Mouse (Mus musculus) limb, embryonic 13.5 days (tissue): ENCODE data around the gene Rap1gap. TPM values are rescaled to one million over a fixed set of nuclear protein-coding genes. Genes with fewer than 3 reads are reported as not detected.

Source experiments
- ATAC-seq: fragments of 200-750 bp; cut with Nextera tagmentation; 2 replicates; pipeline ENCODE4 v1.8.0; 2017; ENCODE audit warnings: low read depth, moderate number of reproducible peaks, moderate TSS enrichment; ENCODE audit not compliant: low FRiP score
- H3K27ac ChIP-seq: fragments of 300-500 bp; sonication (generic); 2 replicates; pipeline ENCODE4 v1.5.1; 2015; ENCODE audit warnings: inconsistent platforms, mild to moderate bottlenecking, moderate library complexity
- H3K27me3 ChIP-seq: fragments of 300-500 bp; sonication (generic); 2 replicates; pipeline ENCODE4 v1.6.1; 2015; ENCODE audit warnings: mild to moderate bottlenecking, inconsistent platforms
- H3K36me3 ChIP-seq: fragments of 300-500 bp; sonication (generic); 2 replicates; pipeline ENCODE4 v1.6.1; 2015; ENCODE audit warnings: inconsistent platforms, mild to moderate bottlenecking, moderate library complexity
- H3K4me1 ChIP-seq: fragments of 300-500 bp; sonication (generic); 2 replicates; pipeline ENCODE4 v1.6.1; 2015; ENCODE audit warnings: inconsistent platforms
- H3K4me2 ChIP-seq: fragments of 300-500 bp; sonication (generic); replicated peaks from 2 replicates; pipeline ENCODE4 v1.6.1; 2015; ENCODE audit warnings: inconsistent platforms, mild to moderate bottlenecking, moderate library complexity
- H3K4me3 ChIP-seq: fragments of 300-500 bp; sonication (generic); 2 replicates; pipeline ENCODE4 v1.5.1; 2015; ENCODE audit warnings: moderate library complexity, mild to moderate bottlenecking, inconsistent platforms
- H3K9ac ChIP-seq: fragments of 300-500 bp; sonication (generic); 2 replicates; pipeline ENCODE4 v1.6.1; 2015; ENCODE audit warnings: mild to moderate bottlenecking, inconsistent platforms
- H3K9me3 ChIP-seq: fragments of 300-500 bp; sonication (generic); 2 replicates; pipeline ENCODE4 v1.6.1; 2016; ENCODE audit warnings: inconsistent platforms
- whole genome bisulfite sequencing: fragments of 180-500 bp; shearing (Covaris S2); methylation state at CpG from one replicate; pipeline ENCODE4 v1.1.7; 2015; 5-methylcytosine and 5-hydroxymethylcytosine counted together
- polyA plus RNA-seq: library from polyadenylated mRNA; unstranded; fragments of >200 nt; fragmentation: Nextera tagmentation; extraction: Ambion mirVana; gene quantifications from 2 replicates; pipeline ENCODE4 v1.2.1, GENCODE M21; 2015

Gene Rap1gap
- polyA plus RNA-seq, 1 experiment from 2014 or later: 10.7 TPM

DNA sequence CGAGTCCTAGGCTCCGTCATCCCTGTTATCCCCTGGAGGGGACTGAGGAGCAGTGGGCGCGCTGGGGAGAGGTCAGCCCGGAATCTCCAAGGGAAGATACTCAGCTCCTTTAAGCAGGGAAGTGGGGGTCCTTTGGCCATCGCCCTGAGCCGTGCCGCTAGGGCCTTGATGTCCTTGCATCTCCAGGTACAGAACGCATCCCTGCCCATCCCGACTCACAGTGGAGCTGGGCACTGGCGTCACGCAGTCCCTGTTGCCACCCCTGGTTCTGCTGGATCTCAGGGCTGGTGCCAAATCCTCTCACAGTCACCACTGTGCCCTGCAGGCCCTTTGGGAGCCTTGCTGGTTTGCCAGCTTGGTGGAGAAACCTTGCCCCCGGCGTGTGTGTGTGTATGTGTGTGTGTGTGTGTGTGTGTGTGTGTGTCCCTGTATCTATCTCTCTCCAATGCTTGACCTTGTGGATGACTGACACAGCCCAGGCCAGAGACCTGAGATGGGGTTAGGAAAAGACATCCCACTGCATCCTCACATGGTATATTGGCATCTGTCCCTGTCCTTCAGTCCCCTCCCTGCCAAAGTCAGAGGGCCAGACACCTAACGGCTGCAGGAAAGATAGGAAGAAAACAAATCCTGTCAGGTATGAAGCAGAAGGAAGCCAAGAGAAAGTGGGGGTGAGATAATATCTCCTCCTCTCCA is 602 bp downstream of the Rap1gap start:
- Histone ChIP-seq H3K9ac (peak overlapping the region; percentile 74), H3K9me3 (no peaks in the 10 kb centered on the region), H3K4me2 (peak overlapping the region; percentile 95), H3K4me3 (peak overlapping the region; percentile 58), H3K36me3 (no peaks in the 10 kb centered on the region), H3K4me1 (peaks cover 11% of the 10 kb centered on the region), H3K27ac (no peak overlapping the region), H3K27me3 (peaks cover 58% of the 10 kb centered on the region)
- ATAC-seq: 0 out of 2 replicates have a peak, but pooled peaks have one; percentile 49
- WGBS: 13% methylated on average over 15 of the region's 15 CpGs

DNA sequence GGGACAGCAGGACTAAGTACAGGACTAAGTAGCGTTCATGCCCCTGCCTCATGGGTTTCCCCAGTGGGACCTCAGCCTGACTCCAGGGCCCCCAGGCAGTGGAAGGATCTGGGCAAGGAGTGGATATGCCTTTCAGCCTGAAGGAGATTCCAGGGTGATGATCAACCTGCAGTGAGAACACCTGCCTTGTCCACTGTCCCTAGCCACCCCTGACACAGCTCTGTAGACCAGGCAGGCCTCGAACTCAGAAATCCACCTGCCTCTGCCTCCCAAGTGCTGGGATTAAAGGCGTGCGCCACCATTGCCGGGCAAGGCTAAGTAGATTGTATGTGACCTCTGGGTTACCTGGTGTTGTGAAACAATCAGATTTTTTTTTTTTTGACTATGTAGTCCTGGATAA is 1.3 kb downstream of the Rap1gap start:
- Histone ChIP-seq H3K27ac (no peak overlapping the region), H3K4me1 (peaks cover 11% of the 10 kb centered on the region), H3K27me3 (peaks cover 58% of the 10 kb centered on the region), H3K36me3 (no peaks in the 10 kb centered on the region), H3K4me3 (no peak overlapping the region), H3K4me2 (no peak overlapping the region), H3K9me3 (no peaks in the 10 kb centered on the region), H3K9ac (no peak overlapping the region)
- ATAC-seq: no peak
- WGBS: 88% methylated on average over 5 of the region's 5 CpGs

DNA sequence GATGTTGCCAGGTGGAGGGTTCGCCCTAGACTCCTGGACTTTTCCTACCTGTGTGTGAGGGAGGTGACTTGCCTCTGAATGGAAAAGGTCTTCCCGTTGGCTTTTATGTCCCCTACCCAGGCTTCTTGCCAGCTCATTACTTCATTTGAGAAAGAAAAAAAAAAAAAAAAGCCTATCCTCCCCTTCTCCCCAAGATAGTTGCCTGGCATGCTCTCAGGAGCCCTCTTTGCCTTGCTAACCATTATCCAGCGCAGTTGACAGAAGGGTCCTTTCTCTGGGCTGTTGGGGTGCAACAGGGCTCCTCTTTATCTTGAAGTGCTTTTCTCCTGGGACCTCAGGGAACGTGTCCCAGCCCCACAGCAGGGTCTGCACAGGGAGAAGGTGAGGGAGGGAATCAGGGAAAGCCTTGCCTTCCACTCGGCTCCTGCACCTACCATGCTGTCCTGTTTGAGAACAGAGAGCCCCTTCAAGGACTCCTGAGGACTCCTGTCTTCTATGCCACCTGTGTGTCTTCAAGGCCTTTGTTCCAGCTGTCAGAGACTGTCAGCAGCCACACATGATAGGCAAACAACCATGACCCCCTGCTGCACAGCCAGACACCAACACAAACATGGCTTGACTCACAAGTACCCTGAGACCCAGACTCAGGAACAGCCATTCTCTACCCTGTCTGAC is 1.9 kb downstream of the Rap1gap start:
- H3K36me3 ChIP-seq: no peaks in the 10 kb centered on the region
- no peak for ATAC-seq
- H3K4me1 ChIP-seq: peaks cover 11% of the 10 kb centered on the region
- WGBS: 70% methylated on average over 5 of the region's 5 CpGs
- H3K27me3 ChIP-seq: peaks cover 58% of the 10 kb centered on the region
- no peak overlapping the region for H3K9ac ChIP-seq
- no peak overlapping the region for H3K4me3 ChIP-seq
- H3K4me2 ChIP-seq: no peak overlapping the region
- H3K9me3 ChIP-seq: no peaks in the 10 kb centered on the region
- H3K27ac ChIP-seq: no peak overlapping the region

DNA sequence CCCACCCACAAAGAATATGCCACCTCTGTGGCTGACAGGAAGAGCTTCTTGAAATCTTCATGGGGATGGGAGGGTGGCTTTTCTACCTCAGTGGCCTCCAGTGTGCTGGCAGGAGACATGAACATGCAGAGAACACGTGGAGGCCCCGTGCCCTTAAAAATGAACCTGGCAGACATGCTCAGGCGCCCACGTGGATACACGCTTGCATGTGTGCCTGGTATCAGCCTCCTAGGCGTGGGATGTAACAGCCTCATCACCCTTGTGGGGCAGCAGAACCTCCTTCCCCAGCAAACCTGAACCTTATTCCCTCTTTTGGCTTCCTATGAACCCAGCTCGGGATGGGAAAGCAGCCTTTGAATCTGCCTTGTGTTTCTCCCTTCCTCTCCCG is 2.4 kb downstream of the Rap1gap start:
- Histone ChIP-seq H3K9ac (no peak overlapping the region), H3K27me3 (peaks cover 58% of the 10 kb centered on the region), H3K9me3 (no peaks in the 10 kb centered on the region), H3K4me2 (no peak overlapping the region), H3K27ac (no peak overlapping the region), H3K36me3 (no peaks in the 10 kb centered on the region), H3K4me3 (no peak overlapping the region), H3K4me1 (peaks cover 11% of the 10 kb centered on the region)
- ATAC-seq: no peak
- WGBS: 69% methylated on average over 8 of the region's 8 CpGs

DNA sequence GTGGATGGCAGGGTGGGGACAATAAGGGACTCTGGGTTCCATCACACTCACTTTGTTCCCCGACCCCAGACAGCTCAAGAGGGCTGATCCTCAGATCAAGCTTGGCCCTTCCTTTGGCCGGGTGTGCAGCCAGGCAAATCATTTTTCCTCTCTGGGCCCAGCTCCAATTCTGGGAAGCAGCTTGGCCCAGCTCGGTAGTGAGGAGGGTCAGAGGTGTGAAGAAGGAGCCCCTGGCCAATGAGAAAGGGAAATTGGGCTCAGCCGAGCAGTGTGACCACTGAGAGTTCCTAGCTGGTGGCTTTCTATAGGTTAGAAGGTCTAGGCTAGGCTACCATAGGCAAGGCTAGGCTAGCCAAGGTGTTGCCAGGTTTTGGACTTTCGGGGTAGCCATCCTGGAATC is 3.2 kb downstream of the Rap1gap start:
- Histone ChIP-seq H3K4me1 (peaks cover 11% of the 10 kb centered on the region), H3K36me3 (no peaks in the 10 kb centered on the region), H3K9me3 (no peaks in the 10 kb centered on the region), H3K4me3 (no peak overlapping the region), H3K27ac (no peak overlapping the region), H3K9ac (no peak overlapping the region), H3K27me3 (peaks cover 59% of the 10 kb centered on the region), H3K4me2 (no peak overlapping the region)
- WGBS: 56% methylated on average over 5 of the region's 5 CpGs
- no peak for ATAC-seq

DNA sequence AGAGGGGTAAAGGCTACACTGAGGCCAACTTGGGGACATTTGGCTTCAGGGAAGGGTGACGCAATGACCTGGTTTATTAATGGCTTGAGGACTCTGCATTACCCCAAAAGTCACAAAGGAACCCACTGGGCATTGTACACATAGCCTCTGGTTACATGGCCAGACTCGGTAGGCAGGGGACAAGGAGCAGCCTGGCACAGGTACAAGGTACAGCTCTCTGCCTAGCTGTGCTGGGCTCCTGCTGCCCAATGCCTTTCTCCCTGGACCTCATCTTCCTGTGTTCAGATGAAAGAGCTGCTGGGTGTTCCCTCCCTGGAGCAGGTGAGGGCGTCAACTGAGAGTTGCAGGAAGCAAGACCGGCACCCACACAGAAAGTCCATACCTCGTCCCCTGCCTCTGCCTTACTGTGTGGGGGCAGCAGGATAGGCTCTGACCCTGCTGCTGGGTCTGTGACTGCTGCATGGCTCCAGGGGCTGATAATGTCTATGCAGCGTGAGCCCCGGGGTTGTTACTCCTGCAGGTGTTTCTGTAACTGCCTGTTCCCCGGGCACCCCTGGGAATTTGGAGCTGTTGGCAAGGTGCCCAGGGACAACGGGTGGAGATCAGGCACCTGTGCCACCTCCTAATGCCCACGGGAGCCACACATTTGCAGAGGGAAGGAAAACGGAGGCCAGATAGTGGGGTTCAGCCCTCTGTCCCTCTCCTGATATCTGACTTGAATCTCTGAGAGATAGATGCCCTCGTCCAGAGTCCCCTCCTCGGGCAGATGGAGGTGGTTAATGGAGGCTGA is 7.4 kb downstream of the Rap1gap start:
- Histone ChIP-seq H3K27ac (no peak overlapping the region), H3K9me3 (no peaks in the 10 kb centered on the region), H3K4me1 (no peaks in the 10 kb centered on the region), H3K4me2 (no peak overlapping the region), H3K4me3 (no peak overlapping the region), H3K36me3 (no peaks in the 10 kb centered on the region), H3K27me3 (peaks cover 25% of the 10 kb centered on the region), H3K9ac (no peak overlapping the region)
- 65% methylated on average over 13 of the region's 13 CpGs for WGBS
- no peak for ATAC-seq

DNA sequence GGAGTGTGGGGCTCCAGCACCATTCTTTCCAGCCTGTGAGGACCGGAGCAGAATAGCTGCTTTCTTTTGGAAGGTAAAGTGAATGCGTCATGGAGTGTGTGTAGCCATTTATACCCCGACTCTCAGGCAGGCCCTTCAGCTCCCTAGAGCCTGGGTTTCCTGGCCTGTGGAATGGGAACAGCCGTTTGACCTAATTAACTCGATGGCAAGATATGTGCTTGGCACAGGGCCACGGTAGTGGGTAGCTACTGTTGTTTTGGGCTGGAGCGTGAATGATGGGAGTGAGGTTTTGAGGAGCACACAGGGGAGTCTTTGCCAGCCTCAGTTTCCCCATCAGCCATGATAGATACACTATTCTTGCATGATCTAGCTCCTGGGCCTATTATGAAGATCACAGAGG is 11.0 kb downstream of the Rap1gap start:
- WGBS: 70% methylated on average over 7 of the region's 7 CpGs
- peaks cover 43% of the 10 kb centered on the region for H3K27me3 ChIP-seq
- H3K4me2 ChIP-seq: no peak overlapping the region
- H3K9me3 ChIP-seq: no peaks in the 10 kb centered on the region
- H3K9ac ChIP-seq: no peak overlapping the region
- 0 out of 2 replicates have a peak, but pooled peaks cover 3% of the 10 kb centered on the region for H3K4me1 ChIP-seq
- H3K27ac ChIP-seq: no peak overlapping the region
- H3K36me3 ChIP-seq: no peaks in the 10 kb centered on the region
- ATAC-seq: no peak
- no peak overlapping the region for H3K4me3 ChIP-seq

DNA sequence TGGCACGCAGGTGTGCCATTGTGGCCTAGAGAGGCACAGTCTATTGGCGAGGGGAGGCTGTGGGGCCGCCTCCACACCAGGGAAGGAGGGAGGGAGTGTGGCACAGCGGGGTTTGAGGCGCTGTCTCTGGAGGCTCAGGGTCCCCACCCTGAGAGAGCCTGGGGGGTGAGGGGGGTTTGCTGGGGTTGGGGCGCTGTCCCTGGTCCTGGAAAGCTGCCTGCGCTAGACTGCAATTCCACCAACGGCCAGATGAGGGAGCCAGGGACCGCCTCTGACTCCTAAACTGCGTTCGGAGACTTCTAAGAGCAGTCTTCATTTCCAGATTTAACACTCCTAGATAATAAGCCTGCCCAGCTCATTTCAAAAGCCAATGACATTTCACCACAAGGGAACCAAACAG is 11.5 kb downstream of the Rap1gap start:
- Histone ChIP-seq H3K9ac (no peak overlapping the region), H3K4me3 (no peak overlapping the region), H3K9me3 (no peaks in the 10 kb centered on the region), H3K27me3 (peaks cover 48% of the 10 kb centered on the region), H3K27ac (no peak overlapping the region), H3K4me1 (peaks cover 8% of the 10 kb centered on the region; the same call in 1 of the 2 replicates), H3K36me3 (no peaks in the 10 kb centered on the region), H3K4me2 (no peak overlapping the region)
- ATAC-seq: no peak; the same call in 1 of the 2 replicates
- 10% methylated on average over 11 of the region's 11 CpGs for WGBS

DNA sequence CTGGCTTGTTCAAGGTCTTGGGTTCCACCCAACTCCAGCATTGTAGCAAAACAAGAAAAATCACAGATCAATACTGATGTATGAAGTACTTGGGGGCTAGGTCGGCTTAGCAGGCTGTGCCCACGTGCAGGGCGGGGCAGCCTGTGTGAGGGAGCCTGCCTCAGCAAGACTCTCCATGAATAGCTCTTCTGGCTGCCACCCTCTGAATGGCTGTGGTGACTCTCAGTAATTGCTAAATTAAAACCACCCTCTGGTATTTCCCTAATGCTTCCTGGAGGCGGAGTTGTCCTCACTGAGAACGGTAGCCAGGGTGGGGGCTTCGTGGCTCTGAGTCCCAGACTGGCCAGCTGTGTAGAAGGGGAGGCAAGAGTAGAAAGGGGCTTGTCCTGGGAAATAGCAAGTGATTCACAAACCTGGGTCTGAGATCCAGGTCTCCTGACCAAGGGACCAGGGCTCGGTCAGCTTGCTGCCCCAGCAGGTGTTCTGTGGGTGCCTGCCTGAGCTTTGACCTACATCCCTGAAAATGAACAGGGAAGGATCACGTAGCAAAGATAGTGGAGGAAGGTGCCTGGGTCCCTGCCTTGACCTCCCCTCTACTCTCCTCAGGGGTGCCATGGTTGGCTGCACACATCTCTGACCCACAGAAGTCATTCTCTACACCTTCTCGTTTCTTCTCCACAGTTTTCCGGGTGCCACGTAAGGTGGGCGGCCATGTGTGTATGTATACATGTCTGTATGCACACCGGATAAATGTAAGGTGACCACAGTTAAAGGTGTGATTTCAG is 12.4 kb downstream of the Rap1gap start:
- Histone ChIP-seq H3K4me2 (no peak overlapping the region), H3K36me3 (no peaks in the 10 kb centered on the region), H3K4me1 (peaks cover 15% of the 10 kb centered on the region), H3K4me3 (no peak overlapping the region), H3K9me3 (no peaks in the 10 kb centered on the region), H3K27ac (no peak overlapping the region), H3K9ac (no peak overlapping the region), H3K27me3 (peaks cover 56% of the 10 kb centered on the region)
- WGBS: 58% methylated on average over 13 of the region's 13 CpGs
- ATAC-seq: no peak

DNA sequence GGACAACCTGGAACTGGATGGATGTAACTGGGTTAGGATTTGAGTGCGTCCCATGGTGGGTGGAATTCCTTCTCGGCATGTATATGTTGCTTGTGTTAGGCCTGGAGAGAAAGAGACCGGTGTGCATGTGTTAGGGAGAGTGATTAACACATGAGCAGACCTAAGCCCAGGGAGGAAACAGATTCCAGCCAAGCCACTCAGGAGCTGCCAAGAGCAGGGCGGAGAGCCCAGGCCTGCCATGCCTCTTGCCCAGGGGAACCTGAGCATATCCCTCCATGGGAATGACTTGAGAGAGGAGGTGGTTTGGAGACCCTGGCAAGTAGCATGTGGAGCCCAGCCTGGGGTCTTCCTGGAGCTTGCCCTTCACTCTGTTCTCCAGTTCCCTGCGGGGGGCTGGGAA is 13.4 kb downstream of the Rap1gap start:
- Histone ChIP-seq H3K4me1 (peaks cover 15% of the 10 kb centered on the region), H3K27ac (no peak overlapping the region), H3K4me2 (no peak overlapping the region), H3K36me3 (no peaks in the 10 kb centered on the region), H3K4me3 (no peak overlapping the region), H3K27me3 (peaks cover 61% of the 10 kb centered on the region), H3K9me3 (no peaks in the 10 kb centered on the region), H3K9ac (no peak overlapping the region)
- 75% methylated on average over 5 of the region's 5 CpGs for WGBS
- ATAC-seq: no peak

DNA sequence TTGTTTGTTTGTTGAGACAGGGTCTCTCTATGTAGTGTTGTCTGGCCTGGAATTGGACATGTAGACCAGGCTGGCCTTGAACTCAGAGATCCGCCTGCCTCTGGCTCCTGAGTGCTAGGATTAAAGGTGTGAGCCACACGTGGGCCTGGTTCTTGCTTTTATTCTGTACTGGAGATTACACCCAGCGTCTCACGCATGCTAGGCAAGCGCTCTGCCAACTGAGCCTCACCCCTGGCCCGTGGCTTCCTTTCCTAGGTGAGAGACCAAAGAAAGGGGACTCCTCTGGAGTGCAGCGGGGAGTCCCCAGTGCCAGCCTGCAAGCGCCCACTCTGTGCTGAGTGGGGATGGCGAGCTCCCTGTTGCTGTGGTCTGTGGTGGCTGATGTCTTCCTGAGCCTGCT is 14.0 kb downstream of the Rap1gap start:
- ATAC-seq: no peak
- H3K4me1 ChIP-seq: peaks cover 15% of the 10 kb centered on the region
- H3K27me3 ChIP-seq: peaks cover 68% of the 10 kb centered on the region
- no peak overlapping the region for H3K27ac ChIP-seq
- no peaks in the 10 kb centered on the region for H3K9me3 ChIP-seq
- no peak overlapping the region for H3K4me3 ChIP-seq
- no peak overlapping the region for H3K9ac ChIP-seq
- no peak overlapping the region for H3K4me2 ChIP-seq
- WGBS: 73% methylated on average over 9 of the region's 9 CpGs
- H3K36me3 ChIP-seq: no peaks in the 10 kb centered on the region
